Mouse (Mus musculus): ENCODE results near the gene Ankrd13b. TPM values are rescaled to one million over a fixed set of nuclear protein-coding genes. Genes with fewer than 3 reads are reported as not detected.
A peak's percentile ranks its signal among the peaks of the same experiment; 100 is the strongest.

Gene Ankrd13b
- total and polyA plus RNA-seq, 3 experiments: 22.6 to 54.0 TPM; not detected in 1

DNA sequence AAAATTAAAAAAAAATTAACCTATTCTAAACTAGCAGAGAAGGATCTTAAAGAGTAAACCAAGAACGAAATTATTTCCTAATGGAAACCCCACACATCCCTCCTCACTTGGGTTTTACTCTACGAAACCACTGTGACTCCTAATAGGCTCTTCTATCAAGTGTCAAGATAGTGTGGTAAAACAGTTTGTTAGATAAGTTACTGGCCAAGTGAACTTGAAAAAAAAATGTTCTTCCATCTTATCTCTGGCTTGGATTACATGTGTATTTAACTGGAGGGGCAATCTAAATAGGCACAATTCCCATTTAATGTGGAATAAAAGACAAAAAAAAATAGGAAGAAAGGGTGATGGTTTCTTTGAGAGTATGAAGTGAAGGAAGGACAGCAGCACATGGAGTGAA is 41.4 kb upstream of the Ankrd13b start (continued):
- TF ChIP-seq CTCF (IDR thresholded peaks at IDR 0.05 in 2 of 3, conservative IDR thresholded peaks at IDR 0.05 in 1 of 3; ENCODE audit: control insufficient read depth in 1 of 3, insufficient read depth in 1 of 3, low read depth in 2 of 3, low read length in 3 of 3, poor library complexity in 1 of 3, severe bottlenecking in 1 of 3) (no peak), ZC3H11A (IDR thresholded peaks at IDR 0.05; ENCODE audit: low read depth, low read length) (no peak), EP300 (IDR thresholded peaks at IDR 0.05; ENCODE audit: low read depth in 1 of 2, low read length in 2 of 2) (peak; percentile 71 to 77; a peak in 3 of 4 replicates), BHLHE40 (IDR thresholded peaks at IDR 0.05; ENCODE audit: borderline replicate concordance, low read depth, low read length) (no peak), RCOR1 (IDR thresholded peaks at IDR 0.05; ENCODE audit: low read depth, low read length) (peak; percentile 62), USF1 (IDR thresholded peaks at IDR 0.05; ENCODE audit: low read depth, low read length) (no peak), ELF1 (IDR thresholded peaks at IDR 0.05; ENCODE audit: low read depth, low read length) (no peak), SIN3A (IDR thresholded peaks at IDR 0.05; ENCODE audit: low read length) (peak; percentile 41; the same call in 1 of the 2 replicates), NELFE (IDR thresholded peaks at IDR 0.05; ENCODE audit: low read depth, low read length) (no peak), TBP (IDR thresholded peaks at IDR 0.05; ENCODE audit: low read depth, low read length) (no peak), MAFK (IDR thresholded peaks at IDR 0.05; ENCODE audit: borderline replicate concordance, low read depth, low read length) (no peak), E2F4 (IDR thresholded peaks at IDR 0.05; ENCODE audit: borderline replicate concordance, low read depth, low read length) (no peak), GABPA (IDR thresholded peaks at IDR 0.05; ENCODE audit: low read depth, low read length) (no peak), RAD21 (IDR thresholded peaks at IDR 0.05; ENCODE audit: low read depth, low read length) (no peak), POLR2A (IDR thresholded peaks at IDR 0.05; ENCODE audit: control insufficient read depth in 1 of 2, insufficient read depth in 1 of 2, low read depth in 1 of 2, low read length in 2 of 2, poor library complexity in 1 of 2) (no peak), POLR2AphosphoS2 (IDR thresholded peaks at IDR 0.05; ENCODE audit: low read length) (no peak), NRF1 (IDR thresholded peaks at IDR 0.05; ENCODE audit: insufficient read depth, low read depth, low read length, poor library complexity, severe bottlenecking) (no peak), SMC3 (IDR thresholded peaks at IDR 0.05; ENCODE audit: low read depth, low read length) (no peak), CHD1 (IDR thresholded peaks at IDR 0.05; ENCODE audit: low read depth, low read length) (no peak), KAT2A (conservative IDR thresholded peaks at IDR 0.05; ENCODE audit: low read depth, low read length) (no peak)

DNA sequence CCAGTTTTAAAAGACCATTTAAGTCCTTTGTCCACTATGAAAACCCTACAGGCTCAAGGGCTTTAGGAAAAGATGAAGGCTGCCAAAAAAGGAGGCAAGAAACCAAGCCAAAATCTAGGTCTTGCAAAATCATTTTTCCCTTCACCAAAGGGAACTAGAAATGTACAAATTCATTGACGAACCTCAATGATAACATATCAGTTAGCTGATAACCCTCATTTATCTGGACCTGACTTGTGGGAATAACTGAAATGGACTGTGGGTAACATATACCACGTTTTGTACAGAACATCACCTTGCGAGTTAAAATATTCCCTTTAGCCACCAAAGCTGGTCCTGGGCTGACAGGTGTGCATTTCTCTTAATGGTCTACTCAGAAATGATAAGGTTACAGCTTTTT is 40.2 kb upstream of the Ankrd13b start:
- Histone ChIP-seq H3K27me3 (ENCODE audit: control insufficient read depth in 1 of 2, insufficient read depth in 2 of 2, low read length in 2 of 2) (no peaks in the 10 kb centered on the region), H3K9me3 (replicated peaks; ENCODE audit: insufficient read depth, low read length) (no peaks in the 10 kb centered on the region), H3K4me1 (ENCODE audit: control insufficient read depth in 1 of 2, insufficient read depth in 2 of 2, low read length in 2 of 2) (peaks cover 9 to 20% of the 10 kb centered on the region in 2 experiments), H3K4me3 (ENCODE audit: control insufficient read depth in 1 of 2, insufficient read depth in 1 of 2, low read depth in 2 of 2, low read length in 2 of 2) (no peak overlapping the region), H3K79me2 (ENCODE audit: control insufficient read depth, insufficient read depth, low read length, poor library complexity) (no peaks in the 10 kb centered on the region), H3K27ac (ENCODE audit: control insufficient read depth, low read depth, low read length) (no peak overlapping the region), H3K9ac (ENCODE audit: control insufficient read depth, low read depth, low read length, poor library complexity, severe bottlenecking) (no peak overlapping the region), H3K36me3 (ENCODE audit: control insufficient read depth in 1 of 2, insufficient read depth in 2 of 2, low read length in 2 of 2) (peaks cover 0 to 25% of the 10 kb centered on the region in 2 experiments; a peak in 2 of 4 replicates)
- DNase-seq (ENCODE audit: low read depth, low spot score): no peak
- no peak for TF ChIP-seq POLR2AphosphoS2 (IDR thresholded peaks at IDR 0.05; ENCODE audit: low read length)
- no peak for TF ChIP-seq MAFK (IDR thresholded peaks at IDR 0.05; ENCODE audit: borderline replicate concordance, low read depth, low read length)
- TF ChIP-seq EP300 (IDR thresholded peaks at IDR 0.05; ENCODE audit: low read depth in 1 of 2, low read length in 2 of 2): peak; percentile 52 to 62; a peak in 2 of 4 replicates
- TF ChIP-seq RCOR1 (IDR thresholded peaks at IDR 0.05; ENCODE audit: low read depth, low read length): peak; percentile 70
- peak; percentile 81 for TF ChIP-seq GATA1 (IDR thresholded peaks at IDR 0.05; ENCODE audit: low read depth, low read length)
- peak; percentile 20; the same call in 1 of the 2 replicates for TF ChIP-seq SIN3A (IDR thresholded peaks at IDR 0.05; ENCODE audit: low read length)
- no peak for TF ChIP-seq ZNF384 (IDR thresholded peaks at IDR 0.05; ENCODE audit: low read depth, low read length)
- TF ChIP-seq ETS1 (IDR thresholded peaks at IDR 0.05; ENCODE audit: low read depth, low read length): 0 out of 2 replicates have a peak, but pooled peaks have one; percentile 6
- TF ChIP-seq ZMIZ1 (IDR thresholded peaks at IDR 0.05; ENCODE audit: low read depth, low read length): no peak
